Mouse (Mus musculus): ENCODE results near the gene Ccdc124. TPM values are rescaled to one million over a fixed set of nuclear protein-coding genes. Genes with fewer than 3 reads are reported as not detected.

Ccdc124 gene
- total and polyA plus RNA-seq, 3 experiments = 36.2 to 82.0 (median 58.7) TPM

GRCm38 (mm10) chr8:70866566-70866965, 7.2 kb downstream of the Ccdc124 start:
- DNase-seq (ENCODE audit: extremely low read depth) = no peak
- in situ Hi-C loops (cut with MboI; ENCODE audit: low pct_ligation_motif_present, low pct_unique_long_range_greater_than_20kb, low sequenced_read_pairs) (no loop called here), dilution Hi-C loops (cut with MboI; ENCODE audit: extremely low pct_ligation_motif_present, extremely low pct_unique_long_range_greater_than_20kb, low sequenced_read_pairs) (no loop called here)
- H3K9me3 ChIP-seq (replicated peaks; ENCODE audit: low read length) = no peaks in the 10 kb centered on the region
- H3K9ac ChIP-seq (ENCODE audit: insufficient read depth, low read depth) = no peak overlapping the region
- peaks cover 14 to 41% of the 10 kb centered on the region in 2 experiments for H3K36me3 ChIP-seq (replicated peaks in 1 of 2; ENCODE audit: control insufficient read depth in 1 of 2, insufficient read depth in 1 of 2, low read length in 1 of 2)
- H3K4me3 ChIP-seq (replicated peaks in 1 of 3; ENCODE audit: low read depth in 2 of 3, low read length in 2 of 3, poor library complexity in 1 of 3) = no peak overlapping the region
- H3K4me1 ChIP-seq (ENCODE audit: control insufficient read depth in 1 of 2, insufficient read depth in 2 of 2) = peaks cover 14 to 59% of the 10 kb centered on the region in 2 experiments
- TF ChIP-seq RCOR1 (conservative IDR thresholded peaks at IDR 0.05; ENCODE audit: low read depth, low read length) (no peak), IRF4 (IDR thresholded peaks at IDR 0.05; ENCODE audit: low read depth, low read length) (no peak), POLR2A (IDR thresholded peaks at IDR 0.05; ENCODE audit: low read depth, low read length) (no peak), ZMIZ1 (IDR thresholded peaks at IDR 0.05; ENCODE audit: low read depth, low read length) (no peak), NRF1 (IDR thresholded peaks at IDR 0.05; ENCODE audit: low read depth, low read length) (no peak), MEF2A (IDR thresholded peaks at IDR 0.05; ENCODE audit: borderline replicate concordance, low read depth, low read length) (no peak)
- no peaks in the 10 kb centered on the region for H3K79me2 ChIP-seq (replicated peaks; ENCODE audit: control insufficient read depth, extremely low read depth, insufficient read depth, poor library complexity, severe bottlenecking)
- peaks cover 35% of the 10 kb centered on the region for H3K27me3 ChIP-seq (replicated peaks)
- no peak overlapping the region for H3K4me2 ChIP-seq (ENCODE audit: insufficient read depth, low read depth, poor library complexity, severe bottlenecking)
- no peak overlapping the region for H3K27ac ChIP-seq (ENCODE audit: insufficient read depth, low read depth)

DNA sequence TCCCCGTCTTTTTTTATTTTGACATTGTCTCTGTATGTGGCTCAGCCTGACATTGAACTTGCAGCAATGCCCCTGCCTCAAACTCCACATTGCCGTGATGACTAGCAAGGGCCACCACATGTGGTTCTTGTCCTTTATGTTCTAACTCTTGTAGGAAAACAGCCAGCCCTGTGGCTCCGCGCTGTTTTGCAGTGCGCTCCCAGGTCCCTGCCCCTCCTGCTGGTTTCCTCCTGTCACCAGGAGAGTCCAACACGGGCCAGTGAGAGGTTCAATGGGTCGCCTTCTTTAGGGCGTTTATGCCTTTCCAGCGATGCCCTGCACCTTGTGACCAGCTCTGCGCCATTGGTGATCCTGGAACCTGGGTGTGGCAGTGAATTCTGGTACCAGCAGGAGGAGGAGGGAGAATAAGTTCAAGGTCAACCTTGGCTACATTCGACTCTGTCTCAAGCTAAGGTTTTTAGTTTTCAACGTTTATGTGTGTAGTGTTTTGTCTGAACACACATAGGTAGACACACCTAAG, 7.7 kb downstream of the Ccdc124 start:
- DNase-seq (ENCODE audit: extremely low read depth) = no peak
- Histone ChIP-seq H3K9me3 (replicated peaks; ENCODE audit: low read length) (no peaks in the 10 kb centered on the region), H3K36me3 (replicated peaks in 1 of 2; ENCODE audit: control insufficient read depth in 1 of 2, insufficient read depth in 1 of 2, low read length in 1 of 2) (peaks cover 14 to 36% of the 10 kb centered on the region in 2 experiments), H3K9ac (ENCODE audit: insufficient read depth, low read depth) (no peak overlapping the region), H3K4me1 (ENCODE audit: control insufficient read depth in 1 of 2, insufficient read depth in 2 of 2) (peaks cover 12 to 55% of the 10 kb centered on the region in 2 experiments), H3K27me3 (replicated peaks) (peaks cover 39% of the 10 kb centered on the region), H3K4me3 (replicated peaks in 1 of 3; ENCODE audit: low read depth in 2 of 3, low read length in 2 of 3, poor library complexity in 1 of 3) (peak overlapping the region in 1 of 3 experiments; percentile 20), H3K27ac (ENCODE audit: insufficient read depth, low read depth) (no peak overlapping the region), H3K79me2 (replicated peaks; ENCODE audit: control insufficient read depth, extremely low read depth, insufficient read depth, poor library complexity, severe bottlenecking) (no peaks in the 10 kb centered on the region), H3K4me2 (ENCODE audit: insufficient read depth, low read depth, poor library complexity, severe bottlenecking) (peak overlapping the region; percentile 77; the same call in 1 of the 2 replicates)
- TF ChIP-seq MAZ (IDR thresholded peaks at IDR 0.05; ENCODE audit: low read depth, low read length) (0 out of 2 replicates have a peak, but pooled peaks have one; percentile 0), SIN3A (IDR thresholded peaks at IDR 0.05; ENCODE audit: low read length) (no peak)
- dilution Hi-C loops (cut with MboI; ENCODE audit: extremely low pct_ligation_motif_present, extremely low pct_unique_long_range_greater_than_20kb, low sequenced_read_pairs) = no loop called here
- in situ Hi-C loops (cut with MboI; ENCODE audit: low pct_ligation_motif_present, low pct_unique_long_range_greater_than_20kb, low sequenced_read_pairs) = no loop called here

DNA sequence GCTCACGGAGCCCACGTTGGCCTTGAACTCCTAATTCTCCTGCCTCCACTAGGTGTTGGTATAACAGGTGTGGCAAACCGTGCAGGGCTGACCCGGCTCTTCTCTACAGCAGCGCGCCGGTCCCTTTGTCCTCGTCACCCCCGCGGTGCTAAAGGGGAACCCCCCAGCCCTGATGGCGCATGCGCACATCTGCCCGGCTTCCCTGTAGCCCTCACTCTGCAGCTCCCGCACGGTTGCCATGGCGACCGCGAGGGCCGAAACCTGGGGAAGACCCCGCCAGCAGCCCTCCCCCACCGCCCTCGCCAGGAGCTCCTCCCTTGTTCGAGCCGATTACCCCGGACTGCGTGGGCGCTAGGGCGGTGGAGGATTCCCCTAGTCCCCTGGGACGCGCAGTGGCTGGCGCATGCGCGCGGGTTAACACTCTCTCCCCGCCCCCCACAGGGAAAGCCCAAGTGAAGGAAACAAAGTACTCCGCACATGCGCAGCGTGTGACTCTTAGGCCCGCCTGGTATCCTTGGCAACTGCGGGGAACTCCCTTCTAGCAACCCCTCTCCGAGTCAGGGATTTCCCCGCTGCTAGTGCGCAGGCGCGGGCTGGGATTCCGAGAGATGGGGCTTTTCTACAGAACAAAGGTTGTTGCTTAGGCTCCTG, 8.3 kb downstream of the Ccdc124 start:
- Histone ChIP-seq H3K4me3 (replicated peaks in 1 of 3; ENCODE audit: low read depth in 2 of 3, low read length in 2 of 3, poor library complexity in 1 of 3) (peak overlapping the region in 1 of 3 experiments; percentile 16), H3K79me2 (replicated peaks; ENCODE audit: control insufficient read depth, extremely low read depth, insufficient read depth, poor library complexity, severe bottlenecking) (no peaks in the 10 kb centered on the region), H3K9ac (ENCODE audit: insufficient read depth, low read depth) (no peak overlapping the region), H3K4me2 (ENCODE audit: insufficient read depth, low read depth, poor library complexity, severe bottlenecking) (peak overlapping the region; percentile 86), H3K9me3 (replicated peaks; ENCODE audit: low read length) (no peaks in the 10 kb centered on the region), H3K27me3 (replicated peaks) (peaks cover 42% of the 10 kb centered on the region), H3K36me3 (replicated peaks in 1 of 2; ENCODE audit: control insufficient read depth in 1 of 2, insufficient read depth in 1 of 2, low read length in 1 of 2) (peaks cover 14 to 31% of the 10 kb centered on the region in 2 experiments), H3K27ac (ENCODE audit: insufficient read depth, low read depth) (no peak overlapping the region), H3K4me1 (ENCODE audit: control insufficient read depth in 1 of 2, insufficient read depth in 2 of 2) (peaks cover 12 to 53% of the 10 kb centered on the region in 2 experiments)
- in situ Hi-C loops (cut with MboI; ENCODE audit: low pct_ligation_motif_present, low pct_unique_long_range_greater_than_20kb, low sequenced_read_pairs) = no loop called here
- dilution Hi-C loops (cut with MboI; ENCODE audit: extremely low pct_ligation_motif_present, extremely low pct_unique_long_range_greater_than_20kb, low sequenced_read_pairs) = no loop called here
- DNase-seq (ENCODE audit: extremely low read depth) = peak; percentile 100
- TF ChIP-seq POLR2A (IDR thresholded peaks at IDR 0.05; ENCODE audit: low read depth, low read length) (no peak), TBP (conservative IDR thresholded peaks at IDR 0.05; ENCODE audit: low read depth, low read length) (0 out of 2 replicates have a peak, but pooled peaks have one; percentile 26), TCF12 (IDR thresholded peaks at IDR 0.05; ENCODE audit: low read depth, low read length) (peak; percentile 81), PAX5 (IDR thresholded peaks at IDR 0.05; ENCODE audit: low read length) (no peak), BHLHE40 (IDR thresholded peaks at IDR 0.05; ENCODE audit: low read depth, low read length) (peak; percentile 90), ZNF384 (IDR thresholded peaks at IDR 0.05; ENCODE audit: low read depth, low read length) (no peak), MAZ (IDR thresholded peaks at IDR 0.05; ENCODE audit: low read depth, low read length) (peak; percentile 95), E2F4 (IDR thresholded peaks at IDR 0.05; ENCODE audit: insufficient replicate concordance, low read depth, low read length) (no peak), USF1 (IDR thresholded peaks at IDR 0.05; ENCODE audit: low read depth, low read length) (no peak), MAX (IDR thresholded peaks at IDR 0.05; ENCODE audit: low read length) (peak; percentile 14; the same call in 1 of the 2 replicates), RAD21 (IDR thresholded peaks at IDR 0.05; ENCODE audit: low read depth, low read length) (no peak), JUN (IDR thresholded peaks at IDR 0.05; ENCODE audit: insufficient read depth, low read depth, low read length) (no peak), ETS1 (conservative IDR thresholded peaks at IDR 0.05; ENCODE audit: low read depth, low read length) (peak; percentile 100), POLR2AphosphoS2 (IDR thresholded peaks at IDR 0.05; ENCODE audit: low read depth, low read length) (no peak), ZMIZ1 (IDR thresholded peaks at IDR 0.05; ENCODE audit: low read depth, low read length) (no peak), HCFC1 (IDR thresholded peaks at IDR 0.05; ENCODE audit: low read depth, low read length) (peak; percentile 68), USF2 (conservative IDR thresholded peaks at IDR 0.05; ENCODE audit: low read depth, low read length) (no peak), JUND (conservative IDR thresholded peaks at IDR 0.05; ENCODE audit: low read depth, low read length) (no peak), MXI1 (IDR thresholded peaks at IDR 0.05; ENCODE audit: low read depth, low read length) (peak; percentile 96)

Measured in CH12.LX (cell line).